Mouse (Mus musculus): Measurements from ENCODE around the gene Il21r. TPM values are rescaled to one million over a fixed set of nuclear protein-coding genes. Genes with fewer than 3 reads are reported as not detected.

Gene Il21r
- polyA plus RNA-seq, 1 experiment = 0.59 TPM

DNA sequence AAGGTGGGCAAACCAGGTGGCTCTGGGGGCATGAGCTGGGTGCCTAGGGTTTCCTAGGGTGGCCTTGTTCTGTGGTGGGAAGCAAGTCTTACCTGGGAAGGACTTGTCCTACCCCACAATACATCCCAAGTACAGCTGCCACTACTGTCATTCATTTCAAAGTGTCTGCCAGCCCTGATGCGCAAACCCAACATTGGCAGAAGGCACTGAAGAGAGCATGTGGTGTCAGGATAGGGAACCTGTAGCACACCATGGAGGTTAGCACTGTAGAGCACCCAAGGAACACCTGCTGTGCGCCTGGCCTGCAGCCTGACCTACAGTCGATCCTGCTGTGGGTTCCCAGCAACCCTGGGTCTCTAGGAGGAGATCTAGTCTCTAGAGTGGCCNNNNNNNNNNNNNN is 27.8 kb downstream of the Il21r start:
- TF ChIP-seq POLR2A (IDR thresholded peaks at IDR 0.05; ENCODE audit: insufficient read length, low read depth) = no peak
- no peak for TF ChIP-seq USF1 (IDR thresholded peaks at IDR 0.05; ENCODE audit: low read depth)
- TF ChIP-seq REST (IDR thresholded peaks at IDR 0.05; ENCODE audit: insufficient read depth, insufficient read length) = no peak
- TF ChIP-seq MYOD1 (IDR thresholded peaks at IDR 0.05; ENCODE audit: control insufficient read depth in 1 of 3, insufficient read length in 2 of 3, low read depth in 2 of 3) = no peak
- TF ChIP-seq CEBPB (IDR thresholded peaks at IDR 0.05; ENCODE audit: insufficient read depth, poor library complexity, severe bottlenecking) = no peak
- TF ChIP-seq E2F4 (IDR thresholded peaks at IDR 0.05; ENCODE audit: insufficient read depth) = no peak
- TF ChIP-seq SRF (IDR thresholded peaks at IDR 0.05; ENCODE audit: control insufficient read depth, insufficient read length, low read depth) = no peak
- H3K4me2 ChIP-seq (ENCODE audit: low read depth) = no peak overlapping the region
- peaks cover 17% of the 10 kb centered on the region for H3K27me3 ChIP-seq (ENCODE audit: control insufficient read depth, insufficient read depth, insufficient read length)
- H3K36me3 ChIP-seq (ENCODE audit: control insufficient read depth, insufficient read depth) = no peaks in the 10 kb centered on the region
- H3K4me3 ChIP-seq = no peak overlapping the region
- no peaks in the 10 kb centered on the region for H3K79me2 ChIP-seq (ENCODE audit: control insufficient read depth, insufficient read depth)
- H3ac ChIP-seq (ENCODE audit: control insufficient read depth, insufficient read length) = no peak overlapping the region

DNA sequence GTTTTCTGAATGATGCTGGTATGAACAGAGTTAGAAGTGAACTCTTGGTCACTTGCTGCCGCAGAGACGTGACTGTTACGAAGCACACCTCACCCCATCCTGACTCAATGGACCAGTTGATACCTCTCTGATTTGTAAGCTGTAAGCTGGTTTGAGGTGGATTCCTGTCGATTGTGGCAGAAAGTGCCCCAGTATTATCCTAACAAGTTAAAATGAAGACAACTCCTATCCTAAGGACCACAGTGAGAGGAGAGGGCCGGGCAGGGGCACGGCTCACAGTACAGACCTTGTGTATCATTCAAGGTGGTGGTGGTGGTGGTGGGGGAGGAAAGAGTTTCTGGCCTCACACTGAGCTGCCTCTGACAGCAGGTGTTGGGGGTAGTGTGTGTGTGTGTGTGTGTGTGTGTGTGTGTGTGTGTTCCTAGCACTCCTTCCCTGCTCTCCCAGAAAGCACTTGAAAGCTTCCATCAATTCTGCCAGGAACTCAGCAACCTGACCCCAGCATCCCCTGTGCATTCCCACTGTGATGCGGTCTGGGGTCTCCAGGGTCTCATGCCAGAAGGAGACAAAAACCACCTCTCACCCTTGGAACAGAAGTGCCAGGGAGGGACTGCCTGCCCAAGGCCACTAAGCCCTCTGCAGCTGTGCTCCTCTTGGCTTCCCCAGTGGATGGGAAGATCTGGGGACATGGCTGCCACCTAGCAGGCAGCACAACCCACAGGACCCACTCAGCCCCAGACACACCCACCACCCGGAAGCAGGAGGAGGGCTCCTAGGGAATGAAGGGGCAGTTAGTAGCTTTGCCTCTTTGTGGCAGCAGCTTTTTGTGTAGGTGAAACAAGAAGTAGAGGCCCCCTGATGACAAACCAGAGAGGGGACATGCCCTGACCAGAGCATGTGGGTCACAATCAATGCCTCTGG is 34.3 kb downstream of the Il21r start:
- Histone ChIP-seq H3K27me3 (ENCODE audit: control insufficient read depth, insufficient read depth, insufficient read length) (no peaks in the 10 kb centered on the region), H3K4me2 (ENCODE audit: low read depth) (no peak overlapping the region), H3K79me2 (ENCODE audit: control insufficient read depth, insufficient read depth) (no peaks in the 10 kb centered on the region), H3K36me3 (ENCODE audit: control insufficient read depth, insufficient read depth) (peaks cover 3% of the 10 kb centered on the region), H3ac (ENCODE audit: control insufficient read depth, insufficient read length) (no peak overlapping the region), H3K4me3 (no peak overlapping the region)
- TF ChIP-seq SRF (IDR thresholded peaks at IDR 0.05; ENCODE audit: control insufficient read depth, insufficient read length, low read depth) = no peak
- TF ChIP-seq CEBPB (IDR thresholded peaks at IDR 0.05; ENCODE audit: insufficient read depth, poor library complexity, severe bottlenecking) = no peak
- peak in 1 of 3 experiments; percentile 43 for TF ChIP-seq MYOG (IDR thresholded peaks at IDR 0.05; ENCODE audit: control insufficient read depth in 1 of 3, insufficient read depth in 1 of 3, insufficient read length in 2 of 3, low read depth in 2 of 3)
- TF ChIP-seq REST (IDR thresholded peaks at IDR 0.05; ENCODE audit: insufficient read depth, insufficient read length) = no peak
- no peak for TF ChIP-seq MAX (IDR thresholded peaks at IDR 0.05; ENCODE audit: low read depth)
- no peak for TF ChIP-seq USF1 (IDR thresholded peaks at IDR 0.05; ENCODE audit: low read depth)
- no peak for TF ChIP-seq TCF3 (IDR thresholded peaks at IDR 0.05; ENCODE audit: insufficient read length, low read depth)
- TF ChIP-seq POLR2A (IDR thresholded peaks at IDR 0.05; ENCODE audit: insufficient read length, low read depth) = no peak
- no peak for TF ChIP-seq E2F4 (IDR thresholded peaks at IDR 0.05; ENCODE audit: insufficient read depth)
- no peak for TF ChIP-seq POLR2AphosphoS2 (IDR thresholded peaks at IDR 0.05; ENCODE audit: insufficient read length, low read depth)
- no peak for TF ChIP-seq TCF12 (IDR thresholded peaks at IDR 0.05; ENCODE audit: insufficient read depth, poor library complexity, severe bottlenecking)
- TF ChIP-seq MYOD1 (IDR thresholded peaks at IDR 0.05; ENCODE audit: control insufficient read depth in 1 of 3, insufficient read length in 2 of 3, low read depth in 2 of 3) = peak in 1 of 3 experiments; percentile 21

GRCm38 (mm10) chr7:125638376-125638775 is 35.1 kb downstream of the Il21r start:
- Histone ChIP-seq H3K4me2 (ENCODE audit: low read depth) (no peak overlapping the region), H3K36me3 (ENCODE audit: control insufficient read depth, insufficient read depth) (peaks cover 5% of the 10 kb centered on the region), H3ac (ENCODE audit: control insufficient read depth, insufficient read length) (no peak overlapping the region), H3K27me3 (ENCODE audit: control insufficient read depth, insufficient read depth, insufficient read length) (no peaks in the 10 kb centered on the region), H3K79me2 (ENCODE audit: control insufficient read depth, insufficient read depth) (no peaks in the 10 kb centered on the region), H3K4me3 (no peak overlapping the region)
- no peak for TF ChIP-seq USF1 (IDR thresholded peaks at IDR 0.05; ENCODE audit: low read depth)
- no peak for TF ChIP-seq TCF3 (IDR thresholded peaks at IDR 0.05; ENCODE audit: insufficient read length, low read depth)
- no peak for TF ChIP-seq TCF12 (IDR thresholded peaks at IDR 0.05; ENCODE audit: insufficient read depth, poor library complexity, severe bottlenecking)
- TF ChIP-seq MYOG (IDR thresholded peaks at IDR 0.05; ENCODE audit: control insufficient read depth in 1 of 3, insufficient read depth in 1 of 3, insufficient read length in 2 of 3, low read depth in 2 of 3) = no peak
- TF ChIP-seq MYOD1 (IDR thresholded peaks at IDR 0.05; ENCODE audit: control insufficient read depth in 1 of 3, insufficient read length in 2 of 3, low read depth in 2 of 3) = no peak
- no peak for TF ChIP-seq MAX (IDR thresholded peaks at IDR 0.05; ENCODE audit: low read depth)
- no peak for TF ChIP-seq CEBPB (IDR thresholded peaks at IDR 0.05; ENCODE audit: insufficient read depth, poor library complexity, severe bottlenecking)
- no peak for TF ChIP-seq E2F4 (IDR thresholded peaks at IDR 0.05; ENCODE audit: insufficient read depth)
- no peak for TF ChIP-seq POLR2A (IDR thresholded peaks at IDR 0.05; ENCODE audit: insufficient read length, low read depth)
- TF ChIP-seq POLR2AphosphoS2 (IDR thresholded peaks at IDR 0.05; ENCODE audit: insufficient read length, low read depth) = no peak
- TF ChIP-seq SRF (IDR thresholded peaks at IDR 0.05; ENCODE audit: control insufficient read depth, insufficient read length, low read depth) = no peak
- TF ChIP-seq REST (IDR thresholded peaks at IDR 0.05; ENCODE audit: insufficient read depth, insufficient read length) = no peak

DNA sequence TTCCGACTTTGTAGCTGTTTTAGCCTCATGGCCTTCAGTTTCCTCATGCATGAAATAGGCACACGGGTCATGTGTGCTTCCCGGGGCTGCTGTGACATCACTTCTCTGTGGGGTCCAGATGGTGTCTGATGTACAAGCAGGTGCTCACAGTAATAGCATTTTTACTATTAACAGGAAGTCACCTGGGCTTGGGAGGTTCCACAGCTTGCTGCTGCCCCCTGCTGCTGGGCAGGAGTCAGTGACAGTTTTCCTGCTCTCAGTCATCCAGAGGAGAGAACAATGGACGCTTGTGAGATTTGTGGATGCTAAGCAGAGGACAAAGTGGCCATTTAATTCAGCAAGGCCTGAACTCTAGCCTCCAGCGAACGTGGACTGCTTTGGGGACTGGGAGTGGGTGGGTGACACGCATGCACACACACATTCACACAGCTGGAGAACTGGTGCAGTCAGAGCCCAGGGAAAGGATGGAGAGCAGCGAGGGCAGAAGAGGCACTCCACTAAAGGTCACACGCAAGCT is 35.7 kb downstream of the Il21r start:
- no peak overlapping the region for H3ac ChIP-seq (ENCODE audit: control insufficient read depth, insufficient read length)
- TF ChIP-seq TCF12 (IDR thresholded peaks at IDR 0.05; ENCODE audit: insufficient read depth, poor library complexity, severe bottlenecking) (no peak), USF1 (IDR thresholded peaks at IDR 0.05; ENCODE audit: low read depth) (no peak), E2F4 (IDR thresholded peaks at IDR 0.05; ENCODE audit: insufficient read depth) (no peak), CEBPB (IDR thresholded peaks at IDR 0.05; ENCODE audit: insufficient read depth, poor library complexity, severe bottlenecking) (no peak), POLR2AphosphoS2 (IDR thresholded peaks at IDR 0.05; ENCODE audit: insufficient read length, low read depth) (no peak), REST (IDR thresholded peaks at IDR 0.05; ENCODE audit: insufficient read depth, insufficient read length) (no peak), SRF (IDR thresholded peaks at IDR 0.05; ENCODE audit: control insufficient read depth, insufficient read length, low read depth) (no peak), POLR2A (IDR thresholded peaks at IDR 0.05; ENCODE audit: insufficient read length, low read depth) (no peak), MYOG (IDR thresholded peaks at IDR 0.05; ENCODE audit: control insufficient read depth in 1 of 3, insufficient read depth in 1 of 3, insufficient read length in 2 of 3, low read depth in 2 of 3) (no peak)
- no peak overlapping the region for H3K4me2 ChIP-seq (ENCODE audit: low read depth)
- no peak overlapping the region for H3K4me3 ChIP-seq
- no peaks in the 10 kb centered on the region for H3K79me2 ChIP-seq (ENCODE audit: control insufficient read depth, insufficient read depth)
- no peaks in the 10 kb centered on the region for H3K27me3 ChIP-seq (ENCODE audit: control insufficient read depth, insufficient read depth, insufficient read length)
- peaks cover 6% of the 10 kb centered on the region for H3K36me3 ChIP-seq (ENCODE audit: control insufficient read depth, insufficient read depth)
